Mouse (Mus musculus): ENCODE measurements at regions not wholly inside any gene's neighbourhood (a gene's known extent, or its start where the extent isn't known, plus 50 kb on each side); places are given as distances from the start of the nearest gene placed in this dataset.

DNA sequence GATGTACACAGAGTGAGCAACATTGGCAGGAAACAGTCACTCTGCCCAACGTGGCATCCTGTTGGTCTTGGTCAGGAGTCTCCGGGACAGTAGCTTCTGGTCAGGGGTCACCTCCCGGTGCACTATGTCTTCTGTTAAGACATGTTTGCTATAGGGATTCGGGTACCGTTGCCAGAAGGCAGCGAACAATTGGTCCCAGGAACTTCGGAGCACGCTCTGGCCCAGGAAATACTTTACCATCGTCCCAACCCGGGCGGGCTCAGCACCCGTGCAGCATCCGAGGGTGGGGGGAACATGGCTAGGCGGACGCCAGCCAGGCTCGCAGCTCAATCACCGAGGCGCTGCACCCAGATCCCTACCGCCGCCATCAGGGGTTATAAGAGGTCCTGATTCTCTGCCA, 80.6 kb upstream of the Adam23 start:
- no peaks in the 10 kb centered on the region for H3K36me3 ChIP-seq (ENCODE audit: control insufficient read depth, insufficient read depth)
- H3K9ac ChIP-seq (ENCODE audit: low read length): no peak overlapping the region
- no peak for ATAC-seq (replicated peaks; ENCODE audit: extremely low read depth, insufficient read depth, low FRiP score)
- no peaks in the 10 kb centered on the region for H3K27me3 ChIP-seq (ENCODE audit: control insufficient read depth, insufficient read depth, low read length)
- H3K9me3 ChIP-seq (replicated peaks; ENCODE audit: control insufficient read depth, low read length): no peaks in the 10 kb centered on the region
- H3K4me1 ChIP-seq (ENCODE audit: control insufficient read depth, insufficient read depth, low read length): no peaks in the 10 kb centered on the region
- H3K4me2 ChIP-seq (ENCODE audit: low read depth, low read length): no peak overlapping the region
- H3K4me3 ChIP-seq (ENCODE audit: low read length): no peak overlapping the region
- H3K27ac ChIP-seq (ENCODE audit: low read length): no peak overlapping the region
- 92% methylated on average over 20 of the region's 20 CpGs for WGBS

GRCm38 (mm10) chr1:63367697-63368376, 77.9 kb upstream of the Adam23 start:
- Histone ChIP-seq H3K4me3 (ENCODE audit: low read length) (no peak overlapping the region), H3K4me1 (ENCODE audit: control insufficient read depth, insufficient read depth, low read length) (no peaks in the 10 kb centered on the region), H3K9ac (ENCODE audit: low read length) (no peak overlapping the region), H3K4me2 (ENCODE audit: low read depth, low read length) (no peak overlapping the region), H3K27me3 (ENCODE audit: control insufficient read depth, insufficient read depth, low read length) (no peaks in the 10 kb centered on the region), H3K27ac (ENCODE audit: low read length) (no peak overlapping the region), H3K36me3 (ENCODE audit: control insufficient read depth, insufficient read depth) (no peaks in the 10 kb centered on the region), H3K9me3 (replicated peaks; ENCODE audit: control insufficient read depth, low read length) (no peaks in the 10 kb centered on the region)
- ATAC-seq (replicated peaks; ENCODE audit: extremely low read depth, insufficient read depth, low FRiP score): no peak
- WGBS: 56% methylated on average over 5 of the region's 5 CpGs

DNA sequence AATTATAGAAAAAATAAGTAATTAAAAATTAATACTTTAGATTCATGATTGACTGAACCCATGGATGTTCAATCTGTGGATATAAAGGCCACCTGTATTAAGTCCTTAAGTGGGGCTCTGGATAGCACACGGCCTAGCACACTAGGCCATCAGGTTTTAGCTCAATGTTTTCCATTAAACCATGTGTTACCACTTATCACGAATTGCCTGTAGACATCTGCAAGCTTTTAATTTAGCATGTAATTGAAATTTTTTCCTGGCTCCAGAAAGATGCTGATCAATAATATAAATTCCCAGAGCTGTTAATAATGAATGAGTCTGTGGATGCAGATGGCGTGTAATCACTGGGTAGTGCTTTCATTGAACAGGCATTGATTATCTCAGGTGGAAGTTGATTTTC, 76.8 kb upstream of the Adam23 start:
- WGBS: 83% methylated on average over 3 of the region's 3 CpGs
- Histone ChIP-seq H3K4me1 (ENCODE audit: control insufficient read depth, insufficient read depth, low read length) (no peaks in the 10 kb centered on the region), H3K27ac (ENCODE audit: low read length) (no peak overlapping the region), H3K4me2 (ENCODE audit: low read depth, low read length) (no peak overlapping the region), H3K9me3 (replicated peaks; ENCODE audit: control insufficient read depth, low read length) (no peaks in the 10 kb centered on the region), H3K27me3 (ENCODE audit: control insufficient read depth, insufficient read depth, low read length) (no peaks in the 10 kb centered on the region), H3K4me3 (ENCODE audit: low read length) (no peak overlapping the region), H3K36me3 (ENCODE audit: control insufficient read depth, insufficient read depth) (no peaks in the 10 kb centered on the region), H3K9ac (ENCODE audit: low read length) (no peak overlapping the region)
- ATAC-seq (replicated peaks; ENCODE audit: extremely low read depth, insufficient read depth, low FRiP score): no peak

- no peak overlapping the region for H3K4me3 ChIP-seq (ENCODE audit: low read length)
- ATAC-seq (replicated peaks; ENCODE audit: extremely low read depth, insufficient read depth, low FRiP score): no peak
- no peaks in the 10 kb centered on the region; the same call in 1 of the 2 replicates for H3K4me1 ChIP-seq (ENCODE audit: control insufficient read depth, insufficient read depth, low read length)
- H3K27me3 ChIP-seq (ENCODE audit: control insufficient read depth, insufficient read depth, low read length): no peaks in the 10 kb centered on the region
- no peak overlapping the region for H3K9ac ChIP-seq (ENCODE audit: low read length)
- no peak overlapping the region for H3K4me2 ChIP-seq (ENCODE audit: low read depth, low read length)
- H3K27ac ChIP-seq (ENCODE audit: low read length): no peak overlapping the region
- no peaks in the 10 kb centered on the region for H3K36me3 ChIP-seq (ENCODE audit: control insufficient read depth, insufficient read depth)
- H3K9me3 ChIP-seq (replicated peaks; ENCODE audit: control insufficient read depth, low read length): no peaks in the 10 kb centered on the region
Observed at GRCm38 (mm10) chr1:63369561-63369960, 76.1 kb upstream of the Adam23 start.

GRCm38 (mm10) chr1:63383110-63383509, 62.6 kb upstream of the Adam23 start:
- Histone ChIP-seq H3K4me1 (ENCODE audit: control insufficient read depth, insufficient read depth, low read length) (peaks cover 2% of the 10 kb centered on the region; the same call in 1 of the 2 replicates), H3K4me3 (ENCODE audit: low read length) (no peak overlapping the region), H3K9me3 (replicated peaks; ENCODE audit: control insufficient read depth, low read length) (no peaks in the 10 kb centered on the region), H3K36me3 (ENCODE audit: control insufficient read depth, insufficient read depth) (no peaks in the 10 kb centered on the region), H3K4me2 (ENCODE audit: low read depth, low read length) (no peak overlapping the region), H3K27me3 (ENCODE audit: control insufficient read depth, insufficient read depth, low read length) (no peaks in the 10 kb centered on the region), H3K27ac (ENCODE audit: low read length) (peak overlapping the region; percentile 77), H3K9ac (ENCODE audit: low read length) (no peak overlapping the region)
- ATAC-seq (replicated peaks; ENCODE audit: extremely low read depth, insufficient read depth, low FRiP score): peak; percentile 80
- WGBS: 21% methylated on average over 3 of the region's 3 CpGs

DNA sequence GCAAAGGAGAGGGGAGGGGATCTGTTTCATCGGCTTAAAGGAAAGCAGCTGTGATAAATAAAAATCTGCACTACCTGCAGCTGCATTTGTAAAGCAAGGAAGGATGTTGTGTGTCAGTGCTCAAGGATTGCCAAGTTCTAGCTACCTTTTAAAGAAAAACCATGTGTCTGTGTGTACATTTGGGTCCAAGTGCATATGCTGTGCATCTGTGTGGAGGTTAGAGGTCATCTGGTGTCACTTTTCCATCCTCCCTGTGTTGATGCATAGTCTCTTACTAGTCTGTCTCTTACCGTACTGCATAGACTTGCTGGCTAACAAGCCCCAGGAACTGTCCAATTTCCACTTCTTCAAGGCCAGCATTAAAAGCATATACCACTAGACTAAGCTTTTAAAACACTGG, 60.6 kb upstream of the Adam23 start:
- Histone ChIP-seq H3K9me3 (replicated peaks; ENCODE audit: control insufficient read depth, low read length) (no peaks in the 10 kb centered on the region), H3K36me3 (ENCODE audit: control insufficient read depth, insufficient read depth) (no peaks in the 10 kb centered on the region), H3K9ac (ENCODE audit: low read length) (no peak overlapping the region), H3K27ac (ENCODE audit: low read length) (no peak overlapping the region), H3K4me1 (ENCODE audit: control insufficient read depth, insufficient read depth, low read length) (peaks cover 2% of the 10 kb centered on the region; the same call in 1 of the 2 replicates), H3K4me3 (ENCODE audit: low read length) (no peak overlapping the region), H3K4me2 (ENCODE audit: low read depth, low read length) (no peak overlapping the region), H3K27me3 (ENCODE audit: control insufficient read depth, insufficient read depth, low read length) (no peaks in the 10 kb centered on the region)
- WGBS: 51% methylated on average over 2 of the region's 2 CpGs
- no peak for ATAC-seq (replicated peaks; ENCODE audit: extremely low read depth, insufficient read depth, low FRiP score)

DNA sequence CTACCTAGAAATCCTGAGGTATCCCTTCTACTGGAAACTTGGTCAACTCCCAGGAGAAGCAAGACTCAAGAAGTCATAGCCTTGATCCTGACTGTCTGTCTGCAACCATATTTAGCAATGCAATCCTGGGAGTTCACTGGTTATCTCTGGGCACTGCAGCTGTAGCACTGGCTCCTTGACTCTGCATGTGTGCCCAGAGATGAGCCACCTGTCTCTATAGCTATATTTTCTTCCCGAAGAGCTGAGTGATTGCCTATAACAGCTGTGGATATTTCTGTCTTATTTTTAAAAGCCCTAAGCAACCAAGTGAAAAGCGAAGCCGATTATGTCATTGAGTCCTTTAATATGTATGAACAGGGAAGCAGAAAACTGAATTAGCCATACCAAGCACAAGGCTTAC, 50.3 kb upstream of the Adam23 start:
- 77% methylated on average over 3 of the region's 3 CpGs for WGBS
- no peak for ATAC-seq (replicated peaks; ENCODE audit: extremely low read depth, insufficient read depth, low FRiP score)
- no peak overlapping the region for H3K27ac ChIP-seq (ENCODE audit: low read length)

More for the DNA sequence above, 50.3 kb upstream of the Adam23 start:
- Histone ChIP-seq H3K9me3 (replicated peaks; ENCODE audit: control insufficient read depth, low read length) (no peaks in the 10 kb centered on the region), H3K4me1 (ENCODE audit: control insufficient read depth, insufficient read depth, low read length) (no peaks in the 10 kb centered on the region), H3K4me2 (ENCODE audit: low read depth, low read length) (no peak overlapping the region), H3K36me3 (ENCODE audit: control insufficient read depth, insufficient read depth) (no peaks in the 10 kb centered on the region), H3K4me3 (ENCODE audit: low read length) (no peak overlapping the region), H3K9ac (ENCODE audit: low read length) (no peak overlapping the region), H3K27me3 (ENCODE audit: control insufficient read depth, insufficient read depth, low read length) (no peaks in the 10 kb centered on the region)

All from heart, embryonic 16.5 days (tissue).